Mouse (Mus musculus): ENCODE results near the gene S100a16. TPM values are rescaled to one million over a fixed set of nuclear protein-coding genes. Genes with fewer than 3 reads are reported as not detected.

Gene S100a16
- polyA plus RNA-seq, 1 experiment from 2014 or later = 56.1 TPM

- Histone ChIP-seq H3K9ac (no peak overlapping the region), H3K4me2 (replicated peaks) (no peak overlapping the region), H3K27ac (no peak overlapping the region), H3K4me1 (no peaks in the 10 kb centered on the region), H3K4me3 (no peak overlapping the region), H3K36me3 (no peaks in the 10 kb centered on the region), H3K27me3 (no peaks in the 10 kb centered on the region), H3K9me3 (no peaks in the 10 kb centered on the region)
- ATAC-seq (ENCODE audit: insufficient number of reproducible peaks, insufficient read depth, low FRiP score, low TSS enrichment) = no peak
- 85% methylated on average over 3 of the region's 3 CpGs for WGBS
Observed at GRCm38 (mm10) chr3:90575320-90575719, 38.3 kb downstream of the S100a16 start.

GRCm38 (mm10) chr3:90576351-90577001 is 39.4 kb downstream of the S100a16 start:
- WGBS = 73% methylated on average over 10 of the region's 10 CpGs
- ATAC-seq (ENCODE audit: insufficient number of reproducible peaks, insufficient read depth, low FRiP score, low TSS enrichment) = no peak
- no peaks in the 10 kb centered on the region for H3K9me3 ChIP-seq
- H3K27ac ChIP-seq = no peak overlapping the region
- H3K36me3 ChIP-seq = no peaks in the 10 kb centered on the region
- no peak overlapping the region for H3K9ac ChIP-seq
- H3K4me3 ChIP-seq = no peak overlapping the region
- H3K4me2 ChIP-seq (replicated peaks) = no peak overlapping the region
- no peaks in the 10 kb centered on the region for H3K4me1 ChIP-seq
- no peaks in the 10 kb centered on the region for H3K27me3 ChIP-seq

- no peak for ATAC-seq (ENCODE audit: insufficient number of reproducible peaks, insufficient read depth, low FRiP score, low TSS enrichment)
- no peak overlapping the region for H3K27ac ChIP-seq
- no peaks in the 10 kb centered on the region for H3K4me1 ChIP-seq
- no peaks in the 10 kb centered on the region for H3K27me3 ChIP-seq
- H3K4me3 ChIP-seq = no peak overlapping the region
- H3K9ac ChIP-seq = no peak overlapping the region
- H3K9me3 ChIP-seq = no peaks in the 10 kb centered on the region
- no peaks in the 10 kb centered on the region for H3K36me3 ChIP-seq
- 55% methylated on average over 7 of the region's 7 CpGs for WGBS
- H3K4me2 ChIP-seq (replicated peaks) = no peak overlapping the region
Observed at GRCm38 (mm10) chr3:90579433-90579832, 42.4 kb downstream of the S100a16 start.

GRCm38 (mm10) chr3:90581141-90581540 is 44.1 kb downstream of the S100a16 start:
- WGBS = 91% methylated on average over 5 of the region's 5 CpGs
- no peaks in the 10 kb centered on the region for H3K4me1 ChIP-seq
- no peak overlapping the region for H3K9ac ChIP-seq
- H3K4me3 ChIP-seq = no peak overlapping the region
- H3K27ac ChIP-seq = no peak overlapping the region
- H3K9me3 ChIP-seq = no peaks in the 10 kb centered on the region
- ATAC-seq (ENCODE audit: insufficient number of reproducible peaks, insufficient read depth, low FRiP score, low TSS enrichment) = no peak
- H3K27me3 ChIP-seq = no peaks in the 10 kb centered on the region
- H3K36me3 ChIP-seq = no peaks in the 10 kb centered on the region
- H3K4me2 ChIP-seq (replicated peaks) = no peak overlapping the region

GRCm38 (mm10) chr3:90582156-90582555 is 45.1 kb downstream of the S100a16 start:
- 92% methylated on average over 1 of the region's 1 CpGs for WGBS
- Histone ChIP-seq H3K27me3 (no peaks in the 10 kb centered on the region), H3K4me1 (no peaks in the 10 kb centered on the region), H3K4me3 (no peak overlapping the region), H3K27ac (no peak overlapping the region), H3K4me2 (replicated peaks) (no peak overlapping the region), H3K9me3 (no peaks in the 10 kb centered on the region), H3K9ac (no peak overlapping the region), H3K36me3 (no peaks in the 10 kb centered on the region)
- ATAC-seq (ENCODE audit: insufficient number of reproducible peaks, insufficient read depth, low FRiP score, low TSS enrichment) = no peak

- no peaks in the 10 kb centered on the region for H3K4me1 ChIP-seq
- 92% methylated on average over 4 of the region's 4 CpGs for WGBS
- no peak overlapping the region for H3K27ac ChIP-seq
- no peaks in the 10 kb centered on the region for H3K27me3 ChIP-seq
- no peaks in the 10 kb centered on the region for H3K36me3 ChIP-seq
- no peaks in the 10 kb centered on the region for H3K9me3 ChIP-seq
- H3K4me3 ChIP-seq = no peak overlapping the region
- no peak overlapping the region for H3K4me2 ChIP-seq (replicated peaks)
- ATAC-seq (ENCODE audit: insufficient number of reproducible peaks, insufficient read depth, low FRiP score, low TSS enrichment) = no peak
- H3K9ac ChIP-seq = no peak overlapping the region
Observed at GRCm38 (mm10) chr3:90582556-90582955, 45.5 kb downstream of the S100a16 start.

GRCm38 (mm10) chr3:90583893-90584292 is 46.8 kb downstream of the S100a16 start:
- H3K9ac ChIP-seq = no peak overlapping the region
- no peak for ATAC-seq (ENCODE audit: insufficient number of reproducible peaks, insufficient read depth, low FRiP score, low TSS enrichment)
- WGBS = 48% methylated on average over 3 of the region's 3 CpGs

GRCm38 (mm10) chr3:90585595-90585994 is 48.5 kb downstream of the S100a16 start:
- WGBS = 33% methylated on average over 5 of the region's 5 CpGs
- no peak for ATAC-seq (ENCODE audit: insufficient number of reproducible peaks, insufficient read depth, low FRiP score, low TSS enrichment)
- Histone ChIP-seq H3K4me1 (no peaks in the 10 kb centered on the region), H3K27ac (no peak overlapping the region), H3K4me2 (replicated peaks) (no peak overlapping the region), H3K9me3 (no peaks in the 10 kb centered on the region), H3K4me3 (no peak overlapping the region), H3K36me3 (no peaks in the 10 kb centered on the region), H3K9ac (no peak overlapping the region), H3K27me3 (no peaks in the 10 kb centered on the region)

More at GRCm38 (mm10) chr3:90583893-90584292, 46.8 kb downstream of the S100a16 start:
- Histone ChIP-seq H3K9me3 (no peaks in the 10 kb centered on the region), H3K27ac (no peak overlapping the region), H3K27me3 (no peaks in the 10 kb centered on the region), H3K4me3 (no peak overlapping the region), H3K4me1 (no peaks in the 10 kb centered on the region), H3K36me3 (no peaks in the 10 kb centered on the region), H3K4me2 (replicated peaks) (no peak overlapping the region)

GRCm38 (mm10) chr3:90586016-90586643 is 49.1 kb downstream of the S100a16 start:
- no peak overlapping the region for H3K9ac ChIP-seq
- WGBS = 83% methylated on average over 15 of the region's 15 CpGs
- H3K9me3 ChIP-seq = no peaks in the 10 kb centered on the region
- no peaks in the 10 kb centered on the region for H3K4me1 ChIP-seq
- no peak for ATAC-seq (ENCODE audit: insufficient number of reproducible peaks, insufficient read depth, low FRiP score, low TSS enrichment)
- H3K27ac ChIP-seq = no peak overlapping the region
- H3K4me2 ChIP-seq (replicated peaks) = no peak overlapping the region
- no peaks in the 10 kb centered on the region for H3K36me3 ChIP-seq
- no peak overlapping the region for H3K4me3 ChIP-seq
- H3K27me3 ChIP-seq = no peaks in the 10 kb centered on the region

GRCm38 (mm10) chr3:90586906-90587305 is 49.9 kb downstream of the S100a16 start:
- no peak overlapping the region for H3K27ac ChIP-seq
- no peak overlapping the region for H3K9ac ChIP-seq
- H3K36me3 ChIP-seq = no peaks in the 10 kb centered on the region
- no peak for ATAC-seq (ENCODE audit: insufficient number of reproducible peaks, insufficient read depth, low FRiP score, low TSS enrichment)
- H3K4me2 ChIP-seq (replicated peaks) = no peak overlapping the region
- no peak overlapping the region for H3K4me3 ChIP-seq
- no peaks in the 10 kb centered on the region for H3K9me3 ChIP-seq
- H3K27me3 ChIP-seq = no peaks in the 10 kb centered on the region
- no peaks in the 10 kb centered on the region for H3K4me1 ChIP-seq
- WGBS = 67% methylated on average over 10 of the region's 10 CpGs

GRCm38 (mm10) chr3:90587361-90588101 is 50.5 kb downstream of the S100a16 start:
- no peak overlapping the region for H3K4me3 ChIP-seq
- H3K9me3 ChIP-seq = no peaks in the 10 kb centered on the region
- WGBS = 88% methylated on average over 14 of the region's 14 CpGs
- H3K36me3 ChIP-seq = no peaks in the 10 kb centered on the region
- H3K4me1 ChIP-seq = no peaks in the 10 kb centered on the region
- ATAC-seq (ENCODE audit: insufficient number of reproducible peaks, insufficient read depth, low FRiP score, low TSS enrichment) = no peak
- no peak overlapping the region for H3K4me2 ChIP-seq (replicated peaks)
- H3K27ac ChIP-seq = no peak overlapping the region
- no peaks in the 10 kb centered on the region for H3K27me3 ChIP-seq
- H3K9ac ChIP-seq = no peak overlapping the region

- Histone ChIP-seq H3K4me3 (no peak overlapping the region), H3K4me2 (replicated peaks) (no peak overlapping the region), H3K9me3 (no peaks in the 10 kb centered on the region), H3K36me3 (no peaks in the 10 kb centered on the region), H3K4me1 (no peaks in the 10 kb centered on the region), H3K9ac (no peak overlapping the region), H3K27ac (no peak overlapping the region), H3K27me3 (no peaks in the 10 kb centered on the region)
- 70% methylated on average over 6 of the region's 6 CpGs for WGBS
- no peak for ATAC-seq (ENCODE audit: insufficient number of reproducible peaks, insufficient read depth, low FRiP score, low TSS enrichment)
Observed at GRCm38 (mm10) chr3:90589390-90589789, 52.3 kb downstream of the S100a16 start.

Measured in embryonic facial prominence, embryonic 12.5 days (tissue).